Mouse (Mus musculus): ENCODE results near the gene Klf15.

DNA sequence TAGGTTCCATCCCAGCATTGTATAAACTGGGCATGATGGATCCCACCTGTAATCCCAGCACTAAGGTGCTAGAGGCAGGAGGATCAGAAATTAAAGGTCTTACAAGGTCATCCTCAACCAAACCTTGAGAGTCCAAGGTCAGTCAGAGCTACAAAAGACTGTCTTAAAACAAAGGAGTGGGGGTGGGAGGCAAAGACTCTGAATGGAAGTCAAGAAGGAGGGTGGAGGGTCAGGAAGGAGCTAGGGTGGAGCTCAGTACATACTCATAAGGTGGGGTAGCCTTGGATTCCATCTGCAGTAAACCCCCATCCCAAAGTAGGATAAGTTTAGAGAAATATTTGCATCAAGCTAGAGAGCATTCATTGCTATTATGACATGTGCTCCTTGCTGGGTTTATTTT lies 9.8 kb upstream of the Klf15 start:
- TF ChIP-seq POLR2A (IDR thresholded peaks at IDR 0.05; ENCODE audit: extremely low read depth, insufficient read depth, low read length) (no peak), CTCF (IDR thresholded peaks at IDR 0.05; ENCODE audit: extremely low read depth, insufficient read depth, low read length) (no peak)

All from cortical plate, adult 2 months (tissue).